Mouse (Mus musculus) myocyte (in vitro differentiated cells): ENCODE measurements around the gene Kif4.

ENCODE experiments used
- CEBPB ChIP-seq: IDR thresholded peaks from 2 replicates; pipeline ENCODE4 v1.6.1; 2011; ENCODE audit warnings: mild to moderate bottlenecking, moderate library complexity; ENCODE audit not compliant: poor library complexity, insufficient read depth, severe bottlenecking
- E2F4 ChIP-seq: IDR thresholded peaks from one replicate; pipeline ENCODE4 v1.6.1; 2011; ENCODE audit warnings: mild to moderate bottlenecking, control low read depth, moderate library complexity; ENCODE audit not compliant: insufficient read depth
- MAX ChIP-seq: IDR thresholded peaks from one replicate; pipeline ENCODE4 v1.6.1; 2011; ENCODE audit warnings: low read depth, mild to moderate bottlenecking, control low read depth
- MYOD1 ChIP-seq, 3 experiments: IDR thresholded peaks; one replicate each; pipeline ENCODE4 v1.6.1; 2011; ENCODE audit warnings: control low read depth in 2 of 3, low read depth in 2 of 3, mild to moderate bottlenecking in 2 of 3, moderate library complexity in 1 of 3; ENCODE audit not compliant: insufficient read length in 2 of 3, control insufficient read depth in 1 of 3
- MYOG ChIP-seq, 3 experiments: IDR thresholded peaks; one replicate each; pipeline ENCODE4 v1.6.1; 2011; ENCODE audit warnings: control low read depth in 2 of 3, low read depth in 2 of 3, mild to moderate bottlenecking in 2 of 3; ENCODE audit not compliant: insufficient read length in 2 of 3, control insufficient read depth in 1 of 3, insufficient read depth in 1 of 3
- POLR2A ChIP-seq: IDR thresholded peaks from one replicate; pipeline ENCODE4 v1.6.1; 2011; ENCODE audit warnings: low read depth, mild to moderate bottlenecking, control low read depth, moderate library complexity; ENCODE audit not compliant: insufficient read length
- POLR2AphosphoS2 ChIP-seq: IDR thresholded peaks from one replicate; pipeline ENCODE4 v1.6.1; 2011; ENCODE audit warnings: low read depth, control low read depth; ENCODE audit not compliant: insufficient read length
- REST ChIP-seq: IDR thresholded peaks from one replicate; pipeline ENCODE4 v1.6.1; 2011; ENCODE audit warnings: mild to moderate bottlenecking, control low read depth, moderate library complexity; ENCODE audit not compliant: insufficient read depth, insufficient read length
- SRF ChIP-seq: IDR thresholded peaks from one replicate; pipeline ENCODE4 v1.6.1; 2011; ENCODE audit warnings: low read depth; ENCODE audit not compliant: control insufficient read depth, insufficient read length
- TCF12 ChIP-seq: IDR thresholded peaks from one replicate; pipeline ENCODE4 v1.6.1; 2011; ENCODE audit warnings: mild to moderate bottlenecking, control low read depth; ENCODE audit not compliant: poor library complexity, insufficient read depth, severe bottlenecking
- TCF3 ChIP-seq: IDR thresholded peaks from one replicate; pipeline ENCODE4 v1.6.1; 2011; ENCODE audit warnings: low read depth, control low read depth; ENCODE audit not compliant: insufficient read length
- USF1 ChIP-seq: IDR thresholded peaks from one replicate; pipeline ENCODE4 v1.6.1; 2011; ENCODE audit warnings: low read depth, mild to moderate bottlenecking, control low read depth, moderate library complexity

DNA sequence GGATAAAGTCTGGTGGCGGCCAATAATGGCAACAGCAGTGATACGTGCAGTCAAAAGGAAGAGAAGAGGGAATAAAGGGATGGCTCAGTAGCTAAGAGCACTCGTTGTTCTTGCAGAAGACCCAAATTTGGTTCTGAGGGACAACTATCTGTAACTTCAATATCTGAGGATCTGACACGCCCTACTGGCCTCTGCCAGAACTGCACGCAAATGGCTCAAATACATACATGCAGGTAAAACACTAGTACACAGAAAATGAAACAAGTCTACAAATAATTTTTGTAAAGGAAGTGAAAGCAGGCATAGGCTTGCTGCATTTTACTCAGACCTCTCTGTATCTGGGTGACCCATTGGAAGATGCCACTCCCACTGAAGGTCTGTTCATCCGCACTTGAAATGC, 140.3 kb downstream of the Kif4 start:
- TF ChIP-seq POLR2A (no peak), E2F4 (no peak), POLR2AphosphoS2 (no peak), MYOG (IDR thresholded peaks at IDR 0.05; ENCODE audit: control insufficient read depth in 1 of 3, insufficient read depth in 1 of 3, insufficient read length in 2 of 3, low read depth in 2 of 3) (no peak), USF1 (no peak), MAX (no peak), TCF12 (no peak), SRF (no peak), CEBPB (no peak), TCF3 (no peak), REST (no peak), MYOD1 (IDR thresholded peaks at IDR 0.05; ENCODE audit: control insufficient read depth in 1 of 3, insufficient read length in 2 of 3, low read depth in 2 of 3) (no peak)
